9 mouse cellular contexts compared by ENCODE assay signal in genomic region chr11:100485801-100486538, GRCm38 (mm10). TPM values are rescaled to one million over a fixed set of nuclear protein-coding genes. Genes with fewer than 3 reads are reported as not detected.
DNase-seq lines count a peak whose midpoint lies in the region; ATAC-seq and TF ChIP-seq lines count a peak whose summit lies in the region.
"Had no signal": no experiment of that assay in that cellular context is flagged by ENCODE, and none has a peak within 500 bp of the region (broad histone marks: within the 10 kb centered on the region; RNA-seq: fewer than 3 reads in every experiment).

No protein-coding gene starts in this region.

- no peaks in the 10 kb centered on the region for H3K27me3 ChIP-seq in heart, embryonic 10.5 days (ENCODE audit: insufficient read depth, poor library complexity, severe bottlenecking)
- H3K27me3 ChIP-seq in kidney, embryonic 16.5 days (ENCODE audit: insufficient read depth, low read length), result no peaks in the 10 kb centered on the region

- H3K4me3 ChIP-seq in heart, embryonic 10.5 days, result no peak overlapping the region
- H3K4me3 ChIP-seq in kidney, embryonic 16.5 days (ENCODE audit: low read length), result no peak overlapping the region

- TF ChIP-seq POLR2A in brain, embryonic 14.5 days (IDR thresholded peaks at IDR 0.05; ENCODE audit: borderline replicate concordance, extremely low read depth, insufficient read depth, insufficient read length, poor library complexity, severe bottlenecking), result no peak

- H3K9me3 ChIP-seq in heart, embryonic 10.5 days, result no peaks in the 10 kb centered on the region
- no peaks in the 10 kb centered on the region for H3K9me3 ChIP-seq in kidney, embryonic 16.5 days (ENCODE audit: low read length)

- H3K9ac ChIP-seq in kidney, embryonic 16.5 days (replicated peaks; ENCODE audit: low read length), result no peak overlapping the region

- intact Hi-C loops in heart, postnatal 10 days (cut with DNase I), result loop anchor here (2.0 kb wide), 1 partner anchor 69 kb away; no protein-coding TSS in a partner anchor

- H3K36me3 ChIP-seq in heart, embryonic 10.5 days, result peaks cover 98% of the 10 kb centered on the region
- H3K36me3 ChIP-seq in kidney, embryonic 16.5 days (ENCODE audit: insufficient read depth, low read length), result peaks cover 66% of the 10 kb centered on the region

- H3K4me1 ChIP-seq in heart, embryonic 10.5 days, result no peaks in the 10 kb centered on the region
- H3K4me1 ChIP-seq in kidney, embryonic 16.5 days (ENCODE audit: insufficient read depth, low read length), result no peaks in the 10 kb centered on the region

- TF ChIP-seq CTCF in brain, embryonic 14.5 days (IDR thresholded peaks at IDR 0.05; ENCODE audit: borderline replicate concordance, extremely low read depth, insufficient read depth, insufficient read length), result peak; percentile 44; the same call in 1 of the 2 replicates

- no peak overlapping the region for H3K4me2 ChIP-seq in kidney, embryonic 16.5 days (replicated peaks; ENCODE audit: low read depth, low read length)

- DNase-seq in heart, postnatal 10 days, result peak; percentile 29 to 46
- no peak for DNase-seq in heart, embryonic 10.5 days (ENCODE audit: low spot score)
- DNase-seq in A20 (ENCODE audit: low read depth, low spot score), result peak; percentile 50
- DNase-seq in brain, embryonic 14.5 days (ENCODE audit: low read depth), result peak; percentile 73
- peak; percentile 63 for DNase-seq in retina, postnatal 1 day
- no peak for DNase-seq in layer of hippocampus, adult 9-11 months
- no peak for DNase-seq in gastrocnemius, postnatal 4 days (ENCODE audit: low spot score in 2 of 2)

- WGBS in heart, embryonic 10.5 days, result 84% methylated on average over 8 of the region's 8 CpGs
- WGBS in kidney, embryonic 16.5 days, result 81% methylated on average over 8 of the region's 8 CpGs

- 0 out of 2 replicates have a peak, but pooled peaks have one; percentile 46 for ATAC-seq in kidney, embryonic 16.5 days (ENCODE audit: low FRiP score, low TSS enrichment)

- no peak overlapping the region for H3K27ac ChIP-seq in heart, embryonic 10.5 days
- H3K27ac ChIP-seq in kidney, embryonic 16.5 days (ENCODE audit: low read length), result no peak overlapping the region

RNA-seq across cellular contexts. Expression of gene Klhl11, which starts 13.4 kb away (rescaled TPM):
- total RNA-seq in heart, postnatal 10 days (2021), result 10 to 100 TPM; 12.9 to 13.9 TPM
- 6.7 and 9.7 TPM in 2 replicates for polyA plus RNA-seq in heart, embryonic 10.5 days (2016; fragmentation: Nextera tagmentation; extraction: Ambion mirVana)
- 5.4 and 10.7 TPM in 2 replicates for polyA plus RNA-seq in brain, embryonic 14.5 days (2012; rRNA removed)
- 8.4 and 10.1 TPM in 2 replicates for polyA plus RNA-seq in kidney, embryonic 16.5 days (2015; fragmentation: Nextera tagmentation; extraction: Ambion mirVana)
- 10 to 100 TPM; 14.9 to 15.8 TPM for total RNA-seq in gastrocnemius, postnatal 4 days (2021)

RNA-seq across cellular contexts. Expression of gene Acly, which starts 41.8 kb away (rescaled TPM):
- total RNA-seq in heart, postnatal 10 days (2021), result 10 to 100 TPM; 47.8 to 51.1 TPM
- 127 and 139 TPM in 2 replicates for polyA plus RNA-seq in heart, embryonic 10.5 days (2016; fragmentation: Nextera tagmentation; extraction: Ambion mirVana)
- polyA plus RNA-seq in brain, embryonic 14.5 days (2012; rRNA removed), result 189 and 209 TPM in 2 replicates
- polyA plus RNA-seq in kidney, embryonic 16.5 days (2015; fragmentation: Nextera tagmentation; extraction: Ambion mirVana), result 173 and 179 TPM in 2 replicates
- total RNA-seq in gastrocnemius, postnatal 4 days (2021), result 10 to 100 TPM; 54.1 to 57.9 TPM

RNA-seq across cellular contexts. Expression of gene Klhl10, which starts 44.3 kb away (rescaled TPM):
- under 1 TPM; 0.57 to 0.97 TPM for total RNA-seq in heart, postnatal 10 days (2021)
- polyA plus RNA-seq in heart, embryonic 10.5 days (2016; fragmentation: Nextera tagmentation; extraction: Ambion mirVana), result 0.71 and 0.90 TPM in 2 replicates
- 0.96 and 1.4 TPM in 2 replicates for polyA plus RNA-seq in brain, embryonic 14.5 days (2012; rRNA removed)
- 0.40 and 0.44 TPM in 2 replicates for polyA plus RNA-seq in kidney, embryonic 16.5 days (2015; fragmentation: Nextera tagmentation; extraction: Ambion mirVana)
- total RNA-seq in gastrocnemius, postnatal 4 days (2021), result 1 to 10 TPM; 1.0 to 1.5 TPM

RNA-seq across cellular contexts. Expression of gene Nt5c3b, which starts 44.4 kb away (rescaled TPM):
- 10 to 100 TPM; 36.9 to 46.3 TPM for total RNA-seq in heart, postnatal 10 days (2021)
- polyA plus RNA-seq in heart, embryonic 10.5 days (2016; fragmentation: Nextera tagmentation; extraction: Ambion mirVana), result 124 and 128 TPM in 2 replicates
- polyA plus RNA-seq in brain, embryonic 14.5 days (2012; rRNA removed), result 99.3 and 111 TPM in 2 replicates
- 126 and 131 TPM in 2 replicates for polyA plus RNA-seq in kidney, embryonic 16.5 days (2015; fragmentation: Nextera tagmentation; extraction: Ambion mirVana)
- 10 to 100 TPM; 35.8 to 38.1 TPM for total RNA-seq in gastrocnemius, postnatal 4 days (2021)

RNA-seq across cellular contexts. Expression of gene Ttc25, which starts 59.4 kb away (rescaled TPM):
- total RNA-seq in heart, postnatal 10 days (2021), result under 1 TPM; 0.17 to 0.38 TPM
- 0.59 and 0.75 TPM in 2 replicates for polyA plus RNA-seq in heart, embryonic 10.5 days (2016; fragmentation: Nextera tagmentation; extraction: Ambion mirVana)
- 0.90 and 2.8 TPM in 2 replicates for polyA plus RNA-seq in brain, embryonic 14.5 days (2012; rRNA removed)
- polyA plus RNA-seq in kidney, embryonic 16.5 days (2015; fragmentation: Nextera tagmentation; extraction: Ambion mirVana), result 1.0 and 1.1 TPM in 2 replicates
- under 1 TPM; 0.13 to 0.22 TPM for total RNA-seq in gastrocnemius, postnatal 4 days (2021)
- polyA plus RNA-seq: large intestine, adult 2 months had no signal

Comparison
In these comparisons a context has a peak if more than half of its experiments do, and no peak if none do; other contexts are left out.
1. DNase-seq: peak in heart, postnatal 10 days (2 of 2), A20 (single experiment), brain, embryonic 14.5 days (single experiment) and retina, postnatal 1 day (single experiment); none in heart, embryonic 10.5 days (single experiment), layer of hippocampus, adult 9-11 months (single experiment) and gastrocnemius, postnatal 4 days (0 of 2).